Mouse (Mus musculus) yolk sac, embryonic 10.5 days (tissue): Measurements from ENCODE around the gene Gemin5.
A peak's percentile ranks its signal among the peaks of the same experiment; 100 is the strongest.
"Not testable (repeated sequence)": the region's sequence is repeated elsewhere in the genome, so short reads cannot be mapped to it uniquely, and the experiment has no call there.

Source experiments
- DNase-seq: peaks from one replicate; pipeline ENCODE4 v3.0.0-alpha.2; 2017; ENCODE audit warnings: low spot score

Gene Gemin5

GRCm38 (mm10) chr11:58168167-58168915, at the start of gene Gemin5:
Gene Gemin5, minus strand, starts transcription at chr11:58168539.
- DNase-seq, result peak; percentile 84

GRCm38 (mm10) chr11:58216823-58217222, 48.5 kb upstream of the Gemin5 start:
- no peak for DNase-seq

DNA sequence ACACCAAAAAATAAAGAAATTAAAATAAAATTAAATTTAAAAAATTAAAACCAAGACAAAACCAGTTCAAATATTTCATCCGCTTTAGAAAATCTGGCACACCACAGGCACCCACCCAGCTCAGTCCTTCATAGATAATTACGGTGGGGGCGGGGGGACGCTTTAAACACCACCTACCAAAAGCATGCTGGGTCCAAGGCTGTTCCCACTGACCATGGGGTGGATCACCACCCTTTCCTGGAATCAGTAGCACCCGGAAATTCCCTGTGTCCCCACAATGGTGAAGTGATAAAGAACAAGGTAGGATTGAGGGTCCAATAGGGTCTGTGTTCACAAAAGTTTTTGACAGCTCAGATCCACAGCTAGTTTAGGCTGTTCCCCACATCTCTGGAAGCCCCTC, 47.5 kb upstream of the Gemin5 start:
- no peak for DNase-seq

GRCm38 (mm10) chr11:58215049-58215430, 46.7 kb upstream of the Gemin5 start:
- not testable (repeated sequence) for DNase-seq

GRCm38 (mm10) chr11:58214391-58215048, 46.2 kb upstream of the Gemin5 start:
- peak; percentile 84 for DNase-seq

GRCm38 (mm10) chr11:58213673-58214342, 45.5 kb upstream of the Gemin5 start:
- no peak for DNase-seq

GRCm38 (mm10) chr11:58211682-58212067, 43.3 kb upstream of the Gemin5 start:
- DNase-seq, result no peak

- no peak for DNase-seq
These were observed 42.8 kb upstream of the Gemin5 start for GRCm38 (mm10) chr11:58211062-58211681.

- DNase-seq, result no peak
These were observed 42.1 kb upstream of the Gemin5 start for GRCm38 (mm10) chr11:58210321-58210886.

- no peak for DNase-seq
These were observed 32.7 kb upstream of the Gemin5 start for GRCm38 (mm10) chr11:58201052-58201451.

DNA sequence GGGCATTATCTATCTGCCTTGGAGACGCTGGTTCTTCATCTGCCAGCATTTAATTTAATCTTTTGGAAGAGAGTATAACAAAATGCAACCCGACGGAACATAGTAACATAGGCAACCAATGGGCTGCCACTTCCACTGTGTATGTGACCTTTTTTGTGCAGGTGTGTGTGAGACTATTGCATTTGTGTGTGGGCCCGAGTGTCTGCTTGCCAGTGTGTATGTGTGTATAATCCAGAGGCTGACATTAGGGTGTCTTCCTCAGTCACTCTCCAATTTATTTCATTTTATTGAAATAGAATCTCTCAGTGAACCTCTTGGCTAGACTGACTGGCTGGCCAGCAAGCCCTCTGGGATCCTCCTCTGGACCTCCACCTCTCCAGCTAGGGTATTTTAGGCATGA, 31.9 kb upstream of the Gemin5 start:
- DNase-seq, result no peak

DNA sequence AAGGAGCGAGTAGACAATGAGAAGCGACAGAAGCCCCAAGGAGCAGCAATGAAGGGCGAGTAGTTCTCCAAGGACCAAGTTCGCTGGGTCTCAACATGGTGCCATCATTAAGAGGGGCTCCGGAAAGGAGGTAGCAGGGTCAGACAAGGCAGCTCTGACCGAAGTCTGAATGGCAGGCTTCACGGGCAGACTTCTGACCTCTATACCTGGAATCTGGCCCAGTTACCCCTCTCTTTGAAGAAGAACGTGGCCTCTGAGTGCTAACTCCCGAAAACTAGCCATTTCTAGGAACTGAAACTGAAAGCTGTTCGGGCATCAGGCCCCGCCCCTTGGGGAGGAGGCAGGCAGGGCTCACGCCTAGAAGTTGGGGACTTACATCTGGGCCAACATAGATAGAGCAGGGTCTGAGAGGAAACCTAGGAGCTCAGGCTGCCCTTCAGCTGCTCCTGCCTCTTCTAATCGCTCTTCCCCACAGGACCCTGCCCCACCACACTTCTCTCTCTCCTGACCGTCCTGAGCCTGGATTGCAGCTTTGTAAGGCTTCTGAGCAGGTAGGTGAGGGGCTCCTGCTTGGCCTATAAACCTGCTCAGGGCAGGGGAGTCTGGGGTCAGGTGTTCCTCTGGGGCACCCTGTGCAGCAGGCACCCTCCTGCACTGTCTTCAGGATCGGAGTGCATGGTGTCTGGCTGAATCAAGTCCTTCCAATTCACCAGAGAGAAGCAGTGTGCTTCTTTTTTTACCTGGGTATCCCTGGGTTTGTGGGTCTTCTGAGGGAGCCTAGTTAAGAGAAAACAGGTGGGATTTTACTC, 31.1 kb upstream of the Gemin5 start, which contains the start of the genes Igtp and Irgm2:
Igtp (plus strand) TSS at position 328 of the 809 bp plus-strand sequence.
Irgm2 (plus strand) TSS at position 390 of the 809 bp plus-strand sequence.
- DNase-seq, result peak; percentile 72

- no peak for DNase-seq
These were observed 30.3 kb upstream of the Gemin5 start for GRCm38 (mm10) chr11:58198663-58199062.

GRCm38 (mm10) chr11:58193860-58194520, 25.7 kb upstream of the Gemin5 start:
- DNase-seq, result no peak

- DNase-seq, result no peak
These were observed 25.0 kb upstream of the Gemin5 start for GRCm38 (mm10) chr11:58193326-58193725.

- DNase-seq, result no peak
These were observed 21.3 kb upstream of the Gemin5 start for GRCm38 (mm10) chr11:58189675-58190074.

DNA sequence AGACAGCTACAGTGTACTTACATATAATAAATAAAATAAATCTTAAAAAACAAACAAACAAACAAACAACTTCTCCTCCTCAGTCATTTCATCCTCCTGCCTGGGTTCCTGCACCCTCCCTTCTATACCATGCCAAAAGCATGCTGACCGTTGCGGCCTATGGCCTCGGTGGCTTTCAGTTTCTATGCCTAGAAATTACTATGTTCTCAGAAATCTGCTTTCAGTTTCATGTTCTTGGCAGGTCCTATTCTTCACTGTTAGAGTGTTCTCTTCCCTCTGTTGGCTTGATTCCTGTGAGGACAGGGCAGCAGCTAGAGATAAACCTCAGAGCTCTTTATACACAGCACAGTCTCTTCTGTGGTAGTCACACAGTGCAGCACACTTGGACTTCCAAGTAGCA, 15.2 kb upstream of the Gemin5 start:
- no peak for DNase-seq

DNA sequence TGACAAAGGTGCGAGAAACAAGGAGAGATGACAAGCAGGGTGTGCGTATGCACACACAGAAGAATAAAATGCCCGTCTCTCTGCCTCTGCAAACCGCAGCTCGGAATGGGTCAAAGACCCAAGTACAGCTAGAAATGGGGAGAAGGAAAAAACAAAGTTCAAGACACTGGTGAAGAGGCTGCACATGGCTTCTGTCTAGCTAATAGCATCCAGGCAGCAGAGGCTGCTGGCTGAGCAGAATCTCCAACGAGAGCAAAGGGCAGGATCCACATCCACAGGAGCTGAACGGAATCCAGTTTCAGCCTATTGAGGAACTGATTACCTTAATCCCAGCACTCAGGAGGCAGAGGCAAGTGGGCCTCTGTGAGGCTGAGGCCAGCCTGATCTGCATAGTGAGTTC, 12.4 kb upstream of the Gemin5 start:
- DNase-seq, result no peak

- DNase-seq, result not testable (repeated sequence)
These were observed 11.6 kb upstream of the Gemin5 start for GRCm38 (mm10) chr11:58179986-58180385.

- peak; percentile 73 for DNase-seq
These were observed 11.2 kb upstream of the Gemin5 start for GRCm38 (mm10) chr11:58179563-58179962.
